Mouse (Mus musculus) T-helper 2 cell (primary cell): ENCODE data around the gene Midn.

ENCODE experiments used
- in situ Hi-C: fragments of 300-600 bp; cut with MboI, MseI; formaldehyde crosslinking; loops from one replicate; pipeline ENCODE4 v1.15.1; 2025; ENCODE audit warnings: high pct_unique_total_duplicates

Midn gene

GRCm38 (mm10) chr10:80127920-80128319 is 20.2 kb upstream of the Midn start:
- in situ Hi-C loops = no loop called here

- in situ Hi-C loops = no loop called here
Measured at GRCm38 (mm10) chr10:80129846-80130245, 18.2 kb upstream of the Midn start.

GRCm38 (mm10) chr10:80130403-80131031 is 17.6 kb upstream of the Midn start:
- in situ Hi-C loops = no loop called here

GRCm38 (mm10) chr10:80131316-80131951 is 16.6 kb upstream of the Midn start:
- in situ Hi-C loops = no loop called here

- in situ Hi-C loops = no loop called here
Measured at GRCm38 (mm10) chr10:80131952-80132350, 16.1 kb upstream of the Midn start.

GRCm38 (mm10) chr10:80133226-80133849 is 14.7 kb upstream of the Midn start:
- in situ Hi-C loops = no loop called here

- in situ Hi-C loops = no loop called here
Measured at GRCm38 (mm10) chr10:80134421-80134820, 13.7 kb upstream of the Midn start.

GRCm38 (mm10) chr10:80135161-80135560 is 12.9 kb upstream of the Midn start:
- in situ Hi-C loops = no loop called here

GRCm38 (mm10) chr10:80135641-80136040 is 12.4 kb upstream of the Midn start:
- in situ Hi-C loops = no loop called here

- in situ Hi-C loops = no loop called here
Measured at GRCm38 (mm10) chr10:80136179-80136951, 11.7 kb upstream of the Midn start.

- in situ Hi-C loops = no loop called here
Measured at GRCm38 (mm10) chr10:80136952-80137625, 11.0 kb upstream of the Midn start.

GRCm38 (mm10) chr10:80137626-80138552 is 10.2 kb upstream of the Midn start:
- in situ Hi-C loops = no loop called here

GRCm38 (mm10) chr10:80138553-80139438 is 9.3 kb upstream of the Midn start, which contains the start of gene Atp5d:
Gene Atp5d, plus strand, starts transcription at chr10:80138632.
- in situ Hi-C loops = no loop called here

GRCm38 (mm10) chr10:80139439-80139775 is 8.7 kb upstream of the Midn start:
- in situ Hi-C loops = no loop called here

- in situ Hi-C loops = loop anchor here (5.0 to 10.0 kb wide), 2 partner anchors 153 to 795 kb away; partner anchors contain the start of genes Cnn2 and Gadd45b
Measured at GRCm38 (mm10) chr10:80139975-80140665, 8.0 kb upstream of the Midn start.

GRCm38 (mm10) chr10:80140666-80141035 is 7.4 kb upstream of the Midn start, which contains the start of gene Cbarp:
Gene Cbarp, minus strand, starts transcription at chr10:80140835.
- in situ Hi-C loops = loop anchor here (5.0 to 10.0 kb wide), 2 partner anchors 153 to 794 kb away; partner anchors contain the start of genes Cnn2 and Gadd45b

GRCm38 (mm10) chr10:80141243-80141642 is 6.8 kb upstream of the Midn start:
- in situ Hi-C loops = loop anchor here (5.0 to 10.0 kb wide), 2 partner anchors 154 to 794 kb away; partner anchors contain the start of genes Cnn2 and Gadd45b

GRCm38 (mm10) chr10:80141786-80142529 is 6.1 kb upstream of the Midn start:
- in situ Hi-C loops = loop anchor here (5.0 to 10.0 kb wide), 2 partner anchors 155 to 793 kb away; partner anchors contain the start of genes Cnn2 and Gadd45b
